Mouse (Mus musculus) effector memory CD4-positive, alpha-beta T cell, adult 5 months (primary cell): ENCODE results near the gene Wdr25. TPM values are rescaled to one million over a fixed set of nuclear protein-coding genes. Genes with fewer than 3 reads are reported as not detected.

Experiments used
- polyA plus RNA-seq: library from polyadenylated mRNA; unstranded; fragments of 100-300 nt; shearing (Covaris generic); gene quantifications from one replicate; pipeline ENCODE4 v1.2.1, GENCODE M21; 2017

The Wdr25 gene
- polyA plus RNA-seq = 6.5 TPM

DNA sequence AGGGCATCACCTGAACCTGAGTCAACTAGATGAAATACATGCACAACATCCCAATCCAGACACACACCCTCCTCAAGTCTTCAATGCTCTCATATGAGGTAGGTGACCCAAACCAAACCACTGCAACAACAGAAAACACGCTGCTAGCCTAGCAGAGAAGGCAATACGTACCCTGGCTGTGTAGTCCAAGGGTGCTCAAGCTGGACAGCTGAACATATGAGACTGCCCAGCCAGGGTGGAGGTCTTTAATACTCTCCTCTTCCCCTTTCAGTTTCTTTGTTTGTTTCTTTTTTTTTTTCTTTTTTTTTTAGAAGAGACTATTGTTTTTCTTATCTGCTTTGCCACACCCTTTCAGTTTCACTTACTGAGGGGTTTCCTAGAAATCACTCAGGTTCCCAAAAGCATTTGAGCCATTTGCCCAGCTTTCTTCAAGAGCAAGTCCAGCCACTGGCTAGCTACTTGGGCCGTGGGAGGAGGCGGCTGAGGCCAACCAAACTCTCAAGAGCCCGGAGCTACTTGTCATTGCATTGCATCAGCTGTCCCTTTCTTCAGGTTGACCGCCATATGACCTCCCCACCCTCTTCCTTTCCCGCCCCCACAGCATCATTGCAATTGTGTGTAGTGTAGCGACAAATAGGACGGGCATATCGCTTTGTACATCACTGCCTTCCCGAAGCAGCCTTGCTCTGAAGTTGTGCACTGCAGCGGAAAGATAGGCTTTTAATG, at the start of gene Wdr25:
Gene Wdr25, plus strand, starts transcription at position 643 of the 726 bp plus-strand sequence.

GRCm38 (mm10) chr12:108893715-108894431, 442 bp downstream of the Wdr25 start, which contains the start of gene Wars:
Wars (minus strand) TSS chr12:108894174.

GRCm38 (mm10) chr12:109068167-109068653, 174.8 kb downstream of the Wdr25 start, which contains the start of gene Begain:
Begain (minus strand) TSS chr12:109068217.

Other genes with a start within 250 kb of the Wdr25 start
- 0.51 TPM for gene Degs2, start 191.3 kb upstream of the Wdr25 start, polyA plus RNA-seq
- gene Yy1, start 100.7 kb upstream of the Wdr25 start, polyA plus RNA-seq = 18.0 TPM
- gene Slc25a29, start 57.7 kb upstream of the Wdr25 start, polyA plus RNA-seq = 5.3 TPM
- gene Slc25a47, start 57.6 kb upstream of the Wdr25 start, polyA plus RNA-seq = 0.85 TPM
- gene Wars, start 543 bp downstream of the Wdr25 start, polyA plus RNA-seq = 36.5 TPM
- not detected for gene Begain, start 174.6 kb downstream of the Wdr25 start, polyA plus RNA-seq